Mouse (Mus musculus) forebrain, embryonic 15.5 days (tissue): Measurements from ENCODE around the gene Pdlim7. TPM values are rescaled to one million over a fixed set of nuclear protein-coding genes. Genes with fewer than 3 reads are reported as not detected.

Experiments used
- ATAC-seq: fragments of 200-750 bp; cut with Nextera tagmentation; replicated peaks from 2 replicates; pipeline ENCODE4 v1.8.0; 2017; ENCODE audit warnings: mild to moderate bottlenecking, moderate TSS enrichment, moderate library complexity
- H3K27ac ChIP-seq: fragments of 300-500 bp; sonication (generic); replicated peaks from 2 replicates; pipeline ENCODE4 v1.5.1; 2015; ENCODE audit warnings: mild to moderate bottlenecking, inconsistent platforms
- H3K27me3 ChIP-seq: fragments of 300-500 bp; sonication (generic); 2 replicates; pipeline ENCODE4 v1.6.1; 2015; ENCODE audit warnings: inconsistent platforms
- H3K36me3 ChIP-seq: fragments of 300-500 bp; sonication (generic); 2 replicates; pipeline ENCODE4 v1.6.1; 2015; ENCODE audit warnings: mild to moderate bottlenecking, inconsistent platforms
- H3K4me1 ChIP-seq: fragments of 300-500 bp; sonication (generic); 2 replicates; pipeline ENCODE4 v1.6.1; 2015; ENCODE audit warnings: inconsistent platforms
- H3K4me2 ChIP-seq: fragments of 300-500 bp; sonication (generic); replicated peaks from 2 replicates; pipeline ENCODE4 v1.6.1; 2015; ENCODE audit warnings: mild to moderate bottlenecking, inconsistent platforms
- H3K4me3 ChIP-seq: fragments of 300-500 bp; sonication (generic); 2 replicates; pipeline ENCODE4 v1.5.1; 2015; ENCODE audit warnings: mild to moderate bottlenecking, inconsistent platforms
- H3K9ac ChIP-seq: fragments of 300-500 bp; sonication (generic); replicated peaks from 2 replicates; pipeline ENCODE4 v1.6.1; 2015; ENCODE audit warnings: mild to moderate bottlenecking, inconsistent platforms
- H3K9me3 ChIP-seq: fragments of 300-500 bp; sonication (generic); 2 replicates; pipeline ENCODE4 v1.6.1; 2016; ENCODE audit warnings: inconsistent platforms
- WGBS: fragments of 180-500 bp; shearing (Covaris S2); methylation state at CpG from one replicate; pipeline ENCODE4 v1.1.7; 2015; ENCODE audit warnings: mixed read lengths; 5-methylcytosine and 5-hydroxymethylcytosine counted together
- microRNA-seq: library from miRNA; unstranded; fragments of <30 nt; microRNA quantifications from one replicate; pipeline ENCODE4, GENCODE M21; 2016
- polyA plus RNA-seq: library from polyadenylated mRNA; unstranded; fragments of >200 nt; fragmentation: Nextera tagmentation; extraction: Ambion mirVana; gene quantifications from 2 replicates; pipeline ENCODE4 v1.2.1, GENCODE M21; 2015

Pdlim7 gene
- polyA plus RNA-seq, 1 experiment from 2014 or later: 138 TPM

DNA sequence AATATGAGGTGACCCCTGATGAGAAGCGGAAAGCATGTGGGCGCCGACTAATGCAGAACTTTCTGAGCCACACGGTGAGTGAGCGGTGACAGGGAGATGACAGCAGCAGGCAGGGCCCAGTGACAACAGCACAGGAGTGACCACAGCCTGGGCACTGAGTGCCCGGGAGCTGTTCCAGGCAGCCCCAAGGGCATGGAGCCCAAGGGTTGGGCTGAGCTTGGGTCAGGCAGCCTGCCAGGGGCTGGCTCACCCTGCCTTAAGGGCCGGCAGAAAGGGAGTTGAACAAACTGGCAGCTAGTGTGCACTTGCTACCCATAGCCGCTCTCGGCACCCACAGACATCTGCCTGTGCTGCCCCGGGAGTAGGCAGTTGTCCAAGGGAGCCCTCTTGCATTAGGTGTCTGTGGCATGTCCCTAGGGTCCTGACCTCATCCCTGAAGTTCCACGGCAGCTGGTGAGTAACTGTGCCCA is 62.9 kb downstream of the Pdlim7 start:
- peaks cover 22% of the 10 kb centered on the region for H3K4me1 ChIP-seq
- no peak overlapping the region for H3K27ac ChIP-seq
- H3K4me3 ChIP-seq: no peak overlapping the region
- no peaks in the 10 kb centered on the region for H3K27me3 ChIP-seq
- peaks cover 50% of the 10 kb centered on the region for H3K36me3 ChIP-seq
- WGBS: 89% methylated on average over 11 of the region's 11 CpGs
- no peak overlapping the region for H3K9ac ChIP-seq
- ATAC-seq: no peak
- no peak overlapping the region for H3K4me2 ChIP-seq
- no peaks in the 10 kb centered on the region for H3K9me3 ChIP-seq

DNA sequence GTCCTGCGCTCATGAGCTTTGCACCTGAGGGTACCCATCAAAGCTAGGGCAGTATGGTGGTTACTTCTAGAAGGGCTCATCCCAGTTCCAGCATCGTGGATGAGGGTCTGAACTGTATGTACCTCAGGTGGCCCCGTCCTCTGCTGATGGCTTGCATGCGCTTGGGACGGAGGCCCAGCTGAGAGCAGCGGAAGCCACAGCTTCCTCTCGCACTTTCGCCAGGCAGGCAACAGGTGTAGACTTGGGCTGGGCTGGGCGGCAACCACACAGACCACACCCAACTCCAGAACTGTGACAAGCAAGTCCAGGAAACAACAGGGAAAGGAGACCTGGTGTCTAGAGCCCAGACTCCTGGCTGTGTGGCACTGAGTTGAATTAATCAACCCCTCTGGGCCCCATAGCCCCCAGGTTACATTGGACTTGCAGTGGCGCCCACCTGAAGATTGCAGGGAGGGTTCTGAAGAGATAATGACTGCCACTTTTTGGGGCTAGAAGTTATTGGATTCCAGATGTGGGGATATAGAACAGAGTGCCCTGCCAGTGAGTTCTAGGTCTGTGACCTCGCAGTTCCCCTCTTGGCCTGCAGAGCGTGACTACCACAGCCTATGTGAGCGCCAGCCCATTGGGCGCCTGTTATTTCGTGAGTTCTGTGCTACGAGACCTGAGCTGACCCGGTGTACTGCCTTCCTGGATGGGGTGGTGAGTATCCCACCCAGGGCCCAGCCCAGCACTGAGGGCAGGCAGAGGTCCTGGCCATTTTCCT is 63.6 kb downstream of the Pdlim7 start:
- ATAC-seq: no peak
- Histone ChIP-seq H3K4me3 (no peak overlapping the region), H3K36me3 (peaks cover 45% of the 10 kb centered on the region), H3K4me1 (peaks cover 22% of the 10 kb centered on the region), H3K4me2 (no peak overlapping the region), H3K27me3 (no peaks in the 10 kb centered on the region), H3K9me3 (no peaks in the 10 kb centered on the region), H3K27ac (no peak overlapping the region), H3K9ac (no peak overlapping the region)
- WGBS: 90% methylated on average over 17 of the region's 17 CpGs

DNA sequence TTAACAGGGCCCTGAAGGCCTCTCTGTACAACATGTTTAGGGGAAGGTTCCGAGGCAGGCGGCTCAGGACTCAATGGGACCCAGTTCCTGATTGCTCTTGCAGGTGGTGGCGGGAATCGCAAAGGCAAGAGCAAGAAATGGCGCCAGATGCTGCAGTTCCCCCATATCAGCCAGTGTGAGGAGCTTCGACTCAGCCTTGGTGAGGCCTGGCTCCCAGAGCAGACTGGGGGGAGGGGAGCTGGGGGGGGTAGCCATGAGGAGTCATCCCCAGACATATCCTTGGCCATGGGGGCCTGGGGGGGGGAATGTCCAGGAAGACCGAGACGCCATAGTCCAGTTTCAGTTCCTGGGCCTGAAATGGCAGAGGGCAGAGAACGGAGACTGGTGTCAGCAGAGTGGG is 64.3 kb downstream of the Pdlim7 start:
- no peak for ATAC-seq
- 91% methylated on average over 9 of the region's 9 CpGs for WGBS
- Histone ChIP-seq H3K27ac (no peak overlapping the region), H3K27me3 (no peaks in the 10 kb centered on the region), H3K9ac (no peak overlapping the region), H3K4me2 (no peak overlapping the region), H3K4me1 (peaks cover 22% of the 10 kb centered on the region), H3K9me3 (no peaks in the 10 kb centered on the region), H3K4me3 (no peak overlapping the region), H3K36me3 (peaks cover 41% of the 10 kb centered on the region)

DNA sequence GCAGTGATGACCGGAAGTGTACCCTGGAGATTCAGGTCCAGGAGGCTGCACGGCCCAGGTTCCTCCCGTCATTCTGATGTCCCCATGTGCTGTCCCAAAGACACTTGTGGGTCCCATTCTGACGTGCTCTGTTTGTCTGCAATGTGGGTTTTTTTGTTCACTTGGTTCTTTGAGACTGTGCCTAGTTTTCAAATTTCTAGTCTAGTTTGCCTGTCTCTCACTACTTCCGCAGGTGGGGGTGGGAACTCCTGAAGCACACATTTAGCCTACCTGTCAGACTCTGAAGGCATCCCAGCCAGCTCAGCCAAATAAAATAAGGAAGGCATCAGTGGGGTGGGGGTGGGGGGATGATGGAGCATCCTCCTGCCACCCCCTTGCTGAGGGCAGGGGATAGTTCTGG is 65.3 kb downstream of the Pdlim7 start:
- H3K9ac ChIP-seq: no peak overlapping the region
- no peak for ATAC-seq
- WGBS: 91% methylated on average over 5 of the region's 5 CpGs
- H3K4me2 ChIP-seq: no peak overlapping the region
- no peak overlapping the region for H3K27ac ChIP-seq
- H3K9me3 ChIP-seq: no peaks in the 10 kb centered on the region
- H3K36me3 ChIP-seq: peaks cover 32% of the 10 kb centered on the region
- H3K4me1 ChIP-seq: peaks cover 29% of the 10 kb centered on the region
- H3K4me3 ChIP-seq: no peak overlapping the region
- no peaks in the 10 kb centered on the region for H3K27me3 ChIP-seq

DNA sequence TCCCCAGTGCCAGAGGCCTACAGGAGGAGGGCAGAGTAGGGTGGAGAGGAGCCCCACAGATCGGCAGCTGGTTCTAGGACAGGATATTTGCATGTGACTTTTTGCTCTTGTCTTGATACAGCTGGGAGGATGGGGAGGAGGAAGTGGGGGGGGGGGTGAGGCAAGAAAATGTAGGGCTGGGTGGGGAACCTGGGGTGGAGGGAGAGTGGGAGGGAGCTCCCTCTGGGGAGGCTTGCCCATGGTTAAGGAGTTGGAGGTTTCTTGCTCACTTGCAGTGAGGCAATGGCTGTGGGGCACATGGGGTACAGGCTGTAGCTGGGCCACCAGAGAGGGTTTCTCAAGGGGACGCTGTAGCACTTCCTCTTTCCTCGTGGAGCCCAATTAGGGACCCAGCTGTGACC is 65.9 kb downstream of the Pdlim7 start:
- H3K36me3 ChIP-seq: peaks cover 26% of the 10 kb centered on the region
- H3K27me3 ChIP-seq: no peaks in the 10 kb centered on the region
- no peaks in the 10 kb centered on the region for H3K9me3 ChIP-seq
- ATAC-seq: no peak
- peaks cover 29% of the 10 kb centered on the region for H3K4me1 ChIP-seq
- H3K4me2 ChIP-seq: no peak overlapping the region
- no peak overlapping the region for H3K9ac ChIP-seq
- no peak overlapping the region for H3K4me3 ChIP-seq
- H3K27ac ChIP-seq: no peak overlapping the region
- WGBS: 76% methylated on average over 3 of the region's 3 CpGs

DNA sequence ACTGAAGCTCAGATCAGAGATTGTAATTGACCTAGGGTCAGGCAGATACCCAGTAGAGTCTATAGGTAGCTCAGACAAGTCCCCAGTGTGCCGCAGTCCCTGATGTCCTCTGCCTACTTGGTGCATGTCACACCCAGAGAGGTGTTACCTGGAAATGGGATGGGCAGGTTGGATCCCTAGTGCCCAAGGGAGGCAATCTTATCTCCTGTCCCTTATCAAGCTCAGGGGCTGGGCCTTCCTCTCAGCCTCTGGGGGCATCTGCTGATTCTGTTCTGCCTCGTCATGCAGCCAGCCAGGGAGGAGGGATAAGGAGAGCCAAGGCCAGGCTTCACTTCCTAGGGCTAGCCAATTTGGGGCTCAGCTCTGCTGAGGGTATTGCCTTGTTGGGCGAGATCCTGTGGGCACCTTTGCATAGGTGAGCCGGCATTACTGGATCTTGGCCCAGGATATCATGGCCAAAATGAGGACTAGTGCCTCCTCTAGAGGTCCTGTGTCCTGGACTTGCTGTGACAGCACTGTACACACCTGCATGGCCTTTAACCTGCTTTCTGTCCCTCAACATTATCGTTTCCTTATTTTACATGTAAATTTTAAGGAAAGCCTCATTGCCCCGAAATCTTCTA is 66.9 kb downstream of the Pdlim7 start:
- ATAC-seq: no peak
- peak overlapping the region; percentile 72 for H3K4me2 ChIP-seq
- H3K27ac ChIP-seq: no peak overlapping the region
- H3K9me3 ChIP-seq: no peaks in the 10 kb centered on the region
- no peak overlapping the region; the same call in 1 of the 2 replicates for H3K9ac ChIP-seq
- peak overlapping the region; percentile 69 for H3K4me3 ChIP-seq
- no peaks in the 10 kb centered on the region for H3K27me3 ChIP-seq
- H3K36me3 ChIP-seq: peaks cover 16% of the 10 kb centered on the region
- 85% methylated on average over 6 of the region's 6 CpGs for WGBS
- H3K4me1 ChIP-seq: peaks cover 29% of the 10 kb centered on the region

Small RNAs within 50 kb of the gene (microRNA-seq; reads per million reads assigned to microRNA genes)
- gene Mir6943: 1.1 reads per million
- gene Mir6944: 67.9 reads per million, percentile 48 among the genes with 10 or more reads in this experiment
- gene Mir6945: not detected

Other genes starting within 250 kb of the Pdlim7 start
- gene Prelid1, start 193.2 kb downstream of the Pdlim7 start, polyA plus RNA-seq: 303 and 314 TPM in 2 replicates
- 114 and 118 TPM in 2 replicates for gene Rab24, start 191.7 kb downstream of the Pdlim7 start, polyA plus RNA-seq
- gene Mxd3, start 183.9 kb downstream of the Pdlim7 start, polyA plus RNA-seq: 28.9 and 30.0 TPM in 2 replicates
- gene Lman2, start 150.9 kb downstream of the Pdlim7 start, polyA plus RNA-seq: 56.7 and 58.0 TPM in 2 replicates
- gene Rgs14, start 143.9 kb downstream of the Pdlim7 start, polyA plus RNA-seq: 0.37 and 0.81 TPM in 2 replicates
- not detected in 2 replicates for gene Slc34a1, start 115.5 kb downstream of the Pdlim7 start, polyA plus RNA-seq
- gene Pfn3, start 98.4 kb downstream of the Pdlim7 start, polyA plus RNA-seq: 0.63 TPM in 1 of 2 replicates, not detected in the other
- 0.09 TPM in 1 of 2 replicates, not detected in the other for gene F12, start 86.9 kb downstream of the Pdlim7 start, polyA plus RNA-seq
- gene Grk6, start 68.6 kb downstream of the Pdlim7 start, polyA plus RNA-seq: 46.1 and 47.6 TPM in 2 replicates
- gene Prr7, start 49.4 kb downstream of the Pdlim7 start, polyA plus RNA-seq: 3.2 and 3.4 TPM in 2 replicates
- gene Dbn1, start 25.6 kb downstream of the Pdlim7 start, polyA plus RNA-seq: 732 and 750 TPM in 2 replicates
- gene Dok3, start 15.6 kb upstream of the Pdlim7 start, polyA plus RNA-seq: 3.6 and 4.0 TPM in 2 replicates
- gene Ddx41, start 23.0 kb upstream of the Pdlim7 start, polyA plus RNA-seq: 67.2 and 68.4 TPM in 2 replicates
- 62.4 and 64.3 TPM in 2 replicates for gene Fam193b, start 57.4 kb upstream of the Pdlim7 start, polyA plus RNA-seq
- gene Tmed9, start 60.1 kb upstream of the Pdlim7 start, polyA plus RNA-seq: 95.0 and 113 TPM in 2 replicates
- 36.2 and 39.0 TPM in 2 replicates for gene B4galt7, start 86.2 kb upstream of the Pdlim7 start, polyA plus RNA-seq
- 97.2 and 97.4 TPM in 2 replicates for gene Caml, start 109.3 kb upstream of the Pdlim7 start, polyA plus RNA-seq
- 33.8 TPM in 2 replicates for gene Ddx46, start 121.4 kb upstream of the Pdlim7 start, polyA plus RNA-seq
- 70.6 and 70.8 TPM in 2 replicates for gene B230219D22Rik, start 179.4 kb upstream of the Pdlim7 start, polyA plus RNA-seq
- gene Txndc15, start 201.0 kb upstream of the Pdlim7 start, polyA plus RNA-seq: 119 and 121 TPM in 2 replicates
- 18.4 and 21.0 TPM in 2 replicates for gene Pcbd2, start 213.7 kb upstream of the Pdlim7 start, polyA plus RNA-seq